Mouse (Mus musculus) testis, adult 2 months (tissue): ENCODE measurements at regions not wholly inside any gene's neighbourhood (a gene's known extent, or its start where the extent isn't known, plus 50 kb on each side); places are given as distances from the start of the nearest gene placed in this dataset.

Experiments used
- H3K27ac ChIP-seq: fragments of 200-500 bp; 2 replicates; pipeline ENCODE4 v1.5.1; 2012; ENCODE audit warnings: low read depth, low read length; ENCODE audit not compliant: control insufficient read depth, insufficient read depth
- H3K27me3 ChIP-seq: fragments of 200-500 bp; 2 replicates; pipeline ENCODE4 v1.6.1; 2012; ENCODE audit warnings: mild to moderate bottlenecking, low read length, moderate library complexity; ENCODE audit not compliant: control insufficient read depth, insufficient read depth
- H3K36me3 ChIP-seq: fragments of 200-500 bp; 2 replicates; pipeline ENCODE4 v1.6.1; 2012; ENCODE audit warnings: mild to moderate bottlenecking, low read length; ENCODE audit not compliant: control insufficient read depth, insufficient read depth
- H3K4me1 ChIP-seq: fragments of 200-500 bp; 2 replicates; pipeline ENCODE4 v1.6.1; 2012; ENCODE audit warnings: low read length; ENCODE audit not compliant: control insufficient read depth, insufficient read depth
- H3K4me3 ChIP-seq: fragments of 200-500 bp; 2 replicates; pipeline ENCODE4 v1.5.1; 2012; ENCODE audit warnings: low read depth, mild to moderate bottlenecking, low read length, moderate library complexity, mixed read lengths; ENCODE audit not compliant: control insufficient read depth
- CTCF ChIP-seq: fragments of 200-500 bp; IDR thresholded peaks from 2 replicates; pipeline ENCODE4 v1.5.1; 2012; ENCODE audit warnings: low read depth, mild to moderate bottlenecking, inconsistent platforms, low read length, moderate library complexity; ENCODE audit not compliant: control insufficient read depth, insufficient read depth, insufficient replicate concordance
- POLR2A ChIP-seq: fragments of 200-500 bp; IDR thresholded peaks from 2 replicates; pipeline ENCODE4 v1.6.1; 2012; ENCODE audit warnings: low read depth, mild to moderate bottlenecking, inconsistent platforms, low read length, moderate library complexity; ENCODE audit not compliant: control insufficient read depth

GRCm38 (mm10) chr13:110450526-110450925 is 55.7 kb downstream of the Plk2 start:
- no peaks in the 10 kb centered on the region for H3K36me3 ChIP-seq
- H3K4me1 ChIP-seq, result peaks cover 2% of the 10 kb centered on the region; the same call in 1 of the 2 replicates
- H3K27ac ChIP-seq, result no peak overlapping the region
- H3K27me3 ChIP-seq, result no peaks in the 10 kb centered on the region
- TF ChIP-seq CTCF, result no peak
- no peak for TF ChIP-seq POLR2A
- no peak overlapping the region for H3K4me3 ChIP-seq

- peaks cover 2% of the 10 kb centered on the region; the same call in 1 of the 2 replicates for H3K4me1 ChIP-seq
- no peak overlapping the region for H3K4me3 ChIP-seq
- no peaks in the 10 kb centered on the region for H3K36me3 ChIP-seq
- no peak overlapping the region for H3K27ac ChIP-seq
- H3K27me3 ChIP-seq, result no peaks in the 10 kb centered on the region
- TF ChIP-seq CTCF, result no peak
- TF ChIP-seq POLR2A, result no peak
Measured at GRCm38 (mm10) chr13:110452009-110452525, 57.2 kb downstream of the Plk2 start.

DNA sequence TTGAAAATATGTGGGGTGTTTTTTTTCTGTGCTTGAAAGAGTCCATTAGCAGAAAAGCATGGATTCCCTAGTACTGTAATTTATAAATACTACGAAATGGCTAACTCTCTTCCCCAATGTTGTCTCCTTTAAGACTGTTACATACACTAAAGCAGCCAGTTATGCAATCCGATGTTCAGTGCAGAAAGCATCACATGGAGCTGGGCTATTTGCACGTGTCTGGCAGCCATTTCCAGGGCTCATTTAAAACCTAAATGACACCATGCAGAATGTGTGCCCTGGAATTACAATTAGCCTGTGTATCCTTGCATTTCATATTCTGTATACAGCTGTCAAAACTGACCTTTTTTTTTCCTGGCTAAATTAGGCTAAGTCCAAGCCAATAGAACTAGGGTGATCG is 60.2 kb downstream of the Plk2 start:
- Histone ChIP-seq H3K4me1 (no peaks in the 10 kb centered on the region), H3K27ac (no peak overlapping the region), H3K27me3 (no peaks in the 10 kb centered on the region), H3K36me3 (no peaks in the 10 kb centered on the region), H3K4me3 (no peak overlapping the region)
- TF ChIP-seq POLR2A (no peak), CTCF (no peak)

- no peak overlapping the region for H3K27ac ChIP-seq
- TF ChIP-seq POLR2A, result no peak
- no peak for TF ChIP-seq CTCF
- no peak overlapping the region for H3K4me3 ChIP-seq
- H3K36me3 ChIP-seq, result no peaks in the 10 kb centered on the region
- no peaks in the 10 kb centered on the region for H3K27me3 ChIP-seq
- no peaks in the 10 kb centered on the region for H3K4me1 ChIP-seq
Measured at GRCm38 (mm10) chr13:110455569-110456196, 60.8 kb downstream of the Plk2 start.

DNA sequence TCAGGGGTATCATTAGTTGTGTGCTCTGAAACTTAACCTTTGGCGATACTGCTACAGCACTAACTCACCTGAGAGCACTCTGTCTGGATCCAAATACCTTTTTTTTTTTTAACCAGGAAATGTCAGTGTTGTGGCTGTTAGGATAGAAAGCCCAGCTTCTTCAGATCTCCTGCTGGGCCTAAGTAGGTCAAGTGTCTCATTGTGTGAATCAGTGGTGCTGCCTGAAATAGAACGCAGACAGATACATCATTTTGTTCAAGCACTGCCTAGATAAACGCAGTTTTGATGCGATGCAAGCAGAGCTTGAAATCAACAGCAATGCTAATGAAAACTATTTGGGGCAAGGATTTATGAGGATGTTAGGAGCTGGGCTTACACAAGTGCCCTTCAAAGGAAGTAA is 63.9 kb downstream of the Plk2 start:
- TF ChIP-seq POLR2A (no peak), CTCF (no peak)
- H3K27me3 ChIP-seq, result no peaks in the 10 kb centered on the region
- H3K4me1 ChIP-seq, result no peaks in the 10 kb centered on the region
- H3K27ac ChIP-seq, result no peak overlapping the region
- H3K36me3 ChIP-seq, result no peaks in the 10 kb centered on the region
- H3K4me3 ChIP-seq, result no peak overlapping the region

GRCm38 (mm10) chr13:110461581-110461980 is 66.7 kb downstream of the Plk2 start:
- H3K36me3 ChIP-seq, result no peaks in the 10 kb centered on the region
- H3K27ac ChIP-seq, result no peak overlapping the region
- no peak for TF ChIP-seq CTCF
- no peak for TF ChIP-seq POLR2A
- H3K27me3 ChIP-seq, result no peaks in the 10 kb centered on the region
- no peak overlapping the region for H3K4me3 ChIP-seq
- no peaks in the 10 kb centered on the region for H3K4me1 ChIP-seq

GRCm38 (mm10) chr13:110471526-110471925 is 76.7 kb downstream of the Plk2 start:
- H3K4me1 ChIP-seq, result no peaks in the 10 kb centered on the region
- H3K36me3 ChIP-seq, result no peaks in the 10 kb centered on the region
- no peak for TF ChIP-seq POLR2A
- no peak for TF ChIP-seq CTCF
- no peak overlapping the region for H3K27ac ChIP-seq
- no peak overlapping the region for H3K4me3 ChIP-seq
- H3K27me3 ChIP-seq, result no peaks in the 10 kb centered on the region
